Mouse (Mus musculus) liver, embryonic 16.5 days (tissue): ENCODE measurements around the gene Abhd6. TPM values are rescaled to one million over a fixed set of nuclear protein-coding genes. Genes with fewer than 3 reads are reported as not detected.

Experiments used
- ATAC-seq: fragments of 200-750 bp; cut with Nextera tagmentation; 2 replicates; pipeline ENCODE4 v1.8.0; 2017; ENCODE audit warnings: low read depth, mild to moderate bottlenecking, moderate number of reproducible peaks, moderate library complexity
- H3K27ac ChIP-seq: fragments of 300-500 bp; sonication (generic); 2 replicates; pipeline ENCODE4 v1.5.1; 2014; ENCODE audit warnings: mild to moderate bottlenecking, low read length
- H3K27me3 ChIP-seq: fragments of 300-500 bp; sonication (generic); 2 replicates; pipeline ENCODE4 v1.6.1; 2014; ENCODE audit warnings: low read depth, low read length, mixed read lengths; ENCODE audit not compliant: control insufficient read depth, insufficient read depth
- H3K36me3 ChIP-seq: fragments of 300-500 bp; sonication (generic); 2 replicates; pipeline ENCODE4 v1.6.1; 2014; ENCODE audit warnings: mild to moderate bottlenecking; ENCODE audit not compliant: control insufficient read depth, insufficient read depth
- H3K4me1 ChIP-seq: fragments of 300-500 bp; sonication (generic); 2 replicates; pipeline ENCODE4 v1.6.1; 2014; ENCODE audit warnings: low read depth, low read length, mixed read lengths; ENCODE audit not compliant: control insufficient read depth
- H3K4me2 ChIP-seq: fragments of 300-500 bp; sonication (generic); 2 replicates; pipeline ENCODE4 v1.6.1; 2014; ENCODE audit warnings: low read depth, low read length, mixed read lengths
- H3K4me3 ChIP-seq: fragments of 300-500 bp; sonication (generic); 2 replicates; pipeline ENCODE4 v1.5.1; 2014; ENCODE audit warnings: low read depth, mild to moderate bottlenecking, low read length
- H3K9ac ChIP-seq: fragments of 300-500 bp; sonication (generic); 2 replicates; pipeline ENCODE4 v1.6.1; 2014; ENCODE audit warnings: low read depth, low read length
- H3K9me3 ChIP-seq: fragments of 300-500 bp; sonication (generic); replicated peaks from 2 replicates; pipeline ENCODE4 v1.6.1; 2016; ENCODE audit warnings: low read length; ENCODE audit not compliant: control insufficient read depth
- WGBS: fragments of 180-500 bp; shearing (Covaris S2); extraction: QIAGEN DNeasy Blood & Tissue Kit; methylation state at CpG from one replicate; pipeline ENCODE4 v1.1.7; 2014; ENCODE audit not compliant: insufficient replicate concordance; 5-methylcytosine and 5-hydroxymethylcytosine counted together
- polyA plus RNA-seq: library from polyadenylated mRNA; unstranded; fragments of >200 nt; fragmentation: Nextera tagmentation; extraction: Ambion mirVana; gene quantifications from 2 replicates; pipeline ENCODE4 v1.2.1, GENCODE M21; 2015

Gene Abhd6
- polyA plus RNA-seq, 1 experiment from 2014 or later: 8.8 TPM

DNA sequence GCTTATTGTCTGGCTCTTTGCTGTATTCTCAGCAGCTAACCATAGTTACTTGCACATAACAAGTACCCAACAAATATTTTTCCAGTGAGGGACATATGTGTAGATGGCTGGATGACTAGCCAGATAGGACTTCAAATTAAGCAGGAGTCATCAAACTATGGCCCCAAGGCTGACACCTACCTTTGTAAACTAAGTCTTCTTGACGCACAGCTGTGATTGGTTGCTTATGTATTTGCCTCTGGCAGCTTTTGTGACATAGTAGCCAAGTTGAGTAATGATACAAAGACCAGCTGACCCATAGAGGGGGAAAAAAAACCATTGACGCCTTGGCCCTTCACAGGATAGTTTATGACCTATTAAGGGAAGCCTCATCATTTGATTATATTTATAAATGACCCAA, 39.4 kb downstream of the Abhd6 start:
- no peak overlapping the region for H3K4me3 ChIP-seq
- no peaks in the 10 kb centered on the region for H3K4me1 ChIP-seq
- H3K36me3 ChIP-seq: no peaks in the 10 kb centered on the region
- no peak for ATAC-seq
- no peak overlapping the region for H3K4me2 ChIP-seq
- H3K9me3 ChIP-seq: no peaks in the 10 kb centered on the region
- no peak overlapping the region for H3K9ac ChIP-seq
- 67% methylated on average over 2 of the region's 2 CpGs for WGBS
- H3K27ac ChIP-seq: no peak overlapping the region
- no peaks in the 10 kb centered on the region for H3K27me3 ChIP-seq

DNA sequence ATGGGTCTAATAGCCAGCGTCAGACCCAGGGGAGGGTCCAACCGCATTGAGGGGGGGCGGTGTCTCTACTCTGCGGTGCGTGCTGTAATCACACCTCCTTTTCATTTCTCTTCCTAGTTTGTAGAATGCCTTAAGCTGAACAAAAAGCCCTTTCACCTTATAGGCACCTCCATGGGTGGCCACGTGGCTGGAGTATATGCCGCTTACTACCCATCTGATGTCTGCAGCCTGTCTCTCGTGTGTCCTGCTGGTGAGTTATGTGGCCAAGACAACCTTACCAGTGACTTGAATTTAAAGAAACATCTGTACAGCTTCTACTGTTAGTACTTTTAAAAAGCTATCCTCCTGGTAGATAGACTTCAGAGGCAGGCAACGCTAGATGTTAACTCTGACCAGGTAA, 39.9 kb downstream of the Abhd6 start:
- H3K36me3 ChIP-seq: no peaks in the 10 kb centered on the region
- 85% methylated on average over 9 of the region's 9 CpGs for WGBS
- H3K27me3 ChIP-seq: no peaks in the 10 kb centered on the region
- H3K4me1 ChIP-seq: no peaks in the 10 kb centered on the region
- H3K27ac ChIP-seq: no peak overlapping the region
- no peaks in the 10 kb centered on the region for H3K9me3 ChIP-seq
- H3K9ac ChIP-seq: no peak overlapping the region
- H3K4me2 ChIP-seq: no peak overlapping the region
- H3K4me3 ChIP-seq: no peak overlapping the region
- no peak for ATAC-seq

DNA sequence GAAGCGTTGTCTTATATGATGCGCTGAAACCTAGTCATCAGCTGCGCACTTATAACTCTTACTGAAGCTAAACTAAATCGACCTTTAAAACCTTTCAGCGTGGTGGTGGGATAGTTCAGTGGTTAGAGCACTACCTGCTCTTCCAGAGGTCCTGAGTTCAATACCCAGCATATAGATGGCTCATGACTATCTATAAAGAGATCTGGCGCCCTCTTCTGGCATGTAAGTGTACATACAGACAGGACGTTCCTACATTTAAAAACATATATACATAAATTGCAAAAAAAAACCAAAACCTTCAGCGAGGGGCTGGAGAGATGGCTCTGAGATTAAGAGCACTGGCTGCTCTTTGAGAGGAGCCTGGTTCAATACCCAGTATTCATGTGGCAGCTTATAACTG, 41.6 kb downstream of the Abhd6 start:
- no peaks in the 10 kb centered on the region for H3K4me1 ChIP-seq
- H3K9ac ChIP-seq: no peak overlapping the region
- no peaks in the 10 kb centered on the region for H3K27me3 ChIP-seq
- 48% methylated on average over 8 of the region's 8 CpGs for WGBS
- no peaks in the 10 kb centered on the region for H3K36me3 ChIP-seq
- ATAC-seq: no peak
- H3K4me3 ChIP-seq: no peak overlapping the region
- H3K27ac ChIP-seq: no peak overlapping the region
- H3K9me3 ChIP-seq: no peaks in the 10 kb centered on the region
- no peak overlapping the region for H3K4me2 ChIP-seq

DNA sequence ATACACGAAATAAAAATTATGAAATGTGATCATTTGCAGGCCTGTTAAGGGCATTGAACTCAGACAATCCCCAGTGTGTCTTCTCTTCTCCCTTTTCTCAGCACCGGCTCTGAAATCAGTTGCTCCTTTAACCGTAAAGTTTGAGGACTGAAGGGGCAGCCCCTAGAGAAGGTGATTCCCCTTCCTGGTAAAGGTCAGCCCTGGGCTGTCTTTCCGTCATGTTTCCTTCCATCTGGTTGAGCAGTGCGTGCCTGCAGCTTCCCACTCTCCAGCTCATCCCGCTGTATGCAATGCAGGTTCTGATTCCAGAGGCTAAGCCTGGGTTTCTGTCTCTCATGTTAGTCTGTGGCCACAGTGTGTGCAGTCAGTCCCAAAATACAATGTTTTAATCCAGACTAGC, 42.1 kb downstream of the Abhd6 start:
- Histone ChIP-seq H3K4me3 (no peak overlapping the region), H3K36me3 (no peaks in the 10 kb centered on the region), H3K4me1 (no peaks in the 10 kb centered on the region), H3K9ac (no peak overlapping the region), H3K27me3 (no peaks in the 10 kb centered on the region), H3K27ac (no peak overlapping the region), H3K9me3 (no peaks in the 10 kb centered on the region), H3K4me2 (no peak overlapping the region)
- WGBS: 74% methylated on average over 6 of the region's 6 CpGs
- no peak for ATAC-seq

DNA sequence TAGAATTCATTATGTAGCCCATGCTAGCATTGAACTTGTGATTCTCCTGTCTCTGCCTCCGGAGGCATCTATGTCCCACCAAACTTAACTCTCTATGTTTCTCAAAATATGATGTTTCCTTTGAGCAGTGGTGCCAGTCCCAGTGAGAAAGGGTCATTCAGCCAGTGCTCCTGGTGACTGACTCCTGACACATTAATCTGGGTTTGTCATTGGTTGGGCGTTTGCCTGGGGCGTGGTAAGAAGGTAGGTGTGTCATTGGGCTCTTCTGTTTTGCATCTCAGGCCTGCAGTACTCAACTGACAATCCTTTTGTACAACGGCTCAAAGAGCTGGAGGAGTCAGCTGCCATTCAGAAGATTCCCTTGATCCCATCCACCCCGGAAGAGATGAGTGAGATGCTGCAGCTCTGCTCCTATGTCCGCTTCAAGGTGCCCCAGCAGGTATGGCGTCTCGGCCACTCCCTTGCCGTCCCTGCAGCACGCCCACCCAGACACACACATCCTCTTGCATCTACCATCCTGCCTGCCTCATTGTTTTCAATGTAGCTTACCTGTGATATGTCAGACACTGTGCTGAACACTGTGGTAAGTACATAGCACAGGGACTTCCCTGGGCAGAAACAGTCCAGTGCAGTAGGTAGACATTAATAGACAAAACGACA, 42.6 kb downstream of the Abhd6 start:
- 68% methylated on average over 11 of the region's 11 CpGs for WGBS
- Histone ChIP-seq H3K4me3 (no peak overlapping the region), H3K36me3 (no peaks in the 10 kb centered on the region), H3K27ac (no peak overlapping the region), H3K9ac (no peak overlapping the region), H3K9me3 (no peaks in the 10 kb centered on the region), H3K4me2 (no peak overlapping the region), H3K4me1 (no peaks in the 10 kb centered on the region), H3K27me3 (no peaks in the 10 kb centered on the region)
- ATAC-seq: no peak

DNA sequence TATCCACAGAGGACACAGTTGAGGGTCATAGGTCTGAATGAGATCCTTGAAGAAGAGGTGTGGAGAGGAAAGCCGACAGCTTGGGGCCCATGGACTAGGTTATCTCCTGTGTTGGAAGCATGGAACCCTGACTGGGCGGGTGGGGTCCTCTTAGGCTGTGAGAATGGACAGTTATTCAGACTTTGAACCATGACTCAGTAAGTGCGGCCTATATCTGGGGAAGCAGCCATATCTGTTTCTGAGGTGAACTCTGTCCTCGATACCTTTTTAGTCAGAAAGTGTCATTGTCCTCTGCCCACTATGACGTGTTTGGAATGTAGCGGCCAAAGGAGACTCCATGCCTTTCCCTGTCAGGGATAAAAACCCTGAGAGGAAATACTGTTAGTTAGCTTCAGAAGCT, 44.1 kb downstream of the Abhd6 start:
- H3K4me3 ChIP-seq: no peak overlapping the region
- no peak for ATAC-seq
- 69% methylated on average over 6 of the region's 6 CpGs for WGBS
- no peaks in the 10 kb centered on the region for H3K27me3 ChIP-seq
- no peaks in the 10 kb centered on the region for H3K36me3 ChIP-seq
- no peak overlapping the region for H3K9ac ChIP-seq
- no peaks in the 10 kb centered on the region for H3K4me1 ChIP-seq
- H3K4me2 ChIP-seq: no peak overlapping the region
- H3K9me3 ChIP-seq: no peaks in the 10 kb centered on the region
- H3K27ac ChIP-seq: no peak overlapping the region

DNA sequence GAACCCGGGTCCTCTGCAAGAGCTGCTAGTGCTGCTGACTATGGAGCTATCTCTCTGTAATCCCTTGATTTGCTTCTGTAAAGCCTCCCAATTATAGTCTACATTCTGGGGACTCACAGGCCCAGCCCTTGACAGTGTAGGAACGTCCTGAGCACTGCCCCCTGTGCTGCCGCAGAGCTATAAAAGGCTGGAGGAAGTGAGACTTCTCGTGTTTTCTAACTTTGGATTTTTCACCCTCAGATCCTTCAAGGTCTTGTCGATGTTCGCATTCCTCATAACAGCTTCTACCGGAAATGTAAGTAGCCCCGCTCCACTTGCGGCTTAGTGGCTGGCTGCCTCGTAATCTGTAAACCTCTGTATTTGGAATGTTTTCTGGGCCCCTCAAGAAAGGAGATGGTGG, 46.6 kb downstream of the Abhd6 start:
- no peaks in the 10 kb centered on the region for H3K4me1 ChIP-seq
- no peaks in the 10 kb centered on the region for H3K36me3 ChIP-seq
- no peak overlapping the region for H3K4me3 ChIP-seq
- ATAC-seq: no peak
- no peaks in the 10 kb centered on the region for H3K27me3 ChIP-seq
- WGBS: 75% methylated on average over 10 of the region's 10 CpGs
- no peaks in the 10 kb centered on the region for H3K9me3 ChIP-seq
- no peak overlapping the region for H3K27ac ChIP-seq
- H3K4me2 ChIP-seq: no peak overlapping the region
- H3K9ac ChIP-seq: no peak overlapping the region

DNA sequence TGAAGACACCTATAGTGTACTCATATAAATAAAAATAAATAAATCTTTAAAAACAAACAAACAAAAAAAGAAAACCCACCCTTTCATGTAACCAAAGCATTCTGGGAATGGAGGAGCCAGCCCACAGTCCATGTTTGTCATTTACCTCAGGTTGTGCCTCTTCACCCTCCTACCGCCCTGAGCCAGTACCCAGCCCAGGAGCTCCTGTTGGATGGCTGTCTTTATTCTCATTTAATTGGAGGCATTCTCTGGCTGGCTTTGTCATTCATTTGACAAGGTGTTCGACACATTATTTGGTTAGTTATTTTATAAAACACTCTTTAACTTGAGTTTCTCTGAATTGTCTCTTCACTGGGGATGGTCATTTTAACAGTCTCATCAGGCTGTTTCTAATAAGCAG, 49.2 kb downstream of the Abhd6 start:
- Histone ChIP-seq H3K9me3 (no peaks in the 10 kb centered on the region), H3K4me1 (no peaks in the 10 kb centered on the region), H3K27me3 (no peaks in the 10 kb centered on the region), H3K4me2 (no peak overlapping the region), H3K4me3 (no peak overlapping the region), H3K36me3 (no peaks in the 10 kb centered on the region), H3K9ac (no peak overlapping the region), H3K27ac (no peak overlapping the region)
- 64% methylated on average over 2 of the region's 2 CpGs for WGBS
- no peak for ATAC-seq

DNA sequence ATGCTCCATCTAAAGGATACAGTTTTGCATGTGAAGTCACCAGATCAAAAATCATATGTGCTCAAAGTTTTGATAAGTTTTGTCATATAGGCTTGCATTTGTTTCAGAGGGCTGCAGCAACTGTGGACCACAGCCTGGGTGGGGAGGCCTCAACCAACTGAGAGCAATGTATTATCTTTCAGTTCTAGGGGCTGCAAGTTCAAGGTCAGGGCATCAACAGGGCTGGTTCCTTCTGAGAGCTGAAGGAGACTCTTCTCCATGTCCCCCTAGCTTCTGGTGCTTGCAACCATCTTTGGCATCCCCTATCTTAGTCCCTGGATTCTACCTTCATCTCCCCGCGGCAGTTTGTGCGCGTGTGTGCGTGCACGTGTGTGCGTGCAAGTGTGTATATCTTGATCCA, 50.0 kb downstream of the Abhd6 start:
- Histone ChIP-seq H3K4me3 (no peak overlapping the region), H3K27me3 (no peaks in the 10 kb centered on the region), H3K4me2 (no peak overlapping the region), H3K9me3 (no peaks in the 10 kb centered on the region), H3K9ac (no peak overlapping the region), H3K4me1 (no peaks in the 10 kb centered on the region), H3K36me3 (no peaks in the 10 kb centered on the region), H3K27ac (no peak overlapping the region)
- 83% methylated on average over 7 of the region's 7 CpGs for WGBS
- ATAC-seq: no peak
